Mouse (Mus musculus) CD4-positive naive resting alpha-beta T cell, adult 76 days (primary cell): Measurements from ENCODE around the gene Vmn1r28. TPM values are rescaled to one million over a fixed set of nuclear protein-coding genes. Genes with fewer than 3 reads are reported as not detected.

Experiments
- total RNA-seq: library from RNA; stranded (reverse); gene quantifications from one replicate; pipeline ENCODE4 v1.2.4, GENCODE M21; 2023

The Vmn1r28 gene
- total RNA-seq = not detected

GRCm38 (mm10) chr6:58261737-58262136 is at the start of gene Vmn1r28:
Gene Vmn1r28, plus strand, starts transcription at chr6:58262037.

GRCm38 (mm10) chr6:58218721-58219120 is 43.1 kb upstream of the Vmn1r28 start, which contains the start of gene Vmn1r27:
Gene Vmn1r27, minus strand, starts transcription at chr6:58218821.

GRCm38 (mm10) chr6:58301249-58301648 is 39.4 kb downstream of the Vmn1r28 start, which contains the start of gene Vmn1r29:
Gene Vmn1r29, plus strand, starts transcription at chr6:58301549.

Other genes with a start within 250 kb of the Vmn1r28 start
- gene Vmn1r26, start 246.9 kb upstream of the Vmn1r28 start, total RNA-seq = not detected
- gene Vmn1r27, start 43.2 kb upstream of the Vmn1r28 start, total RNA-seq = not detected
- not detected for gene Vmn1r29, start 39.5 kb downstream of the Vmn1r28 start, total RNA-seq
- not detected for gene Vmn1r30, start 181.3 kb downstream of the Vmn1r28 start, total RNA-seq
- gene Vmn1r31, start 213.3 kb downstream of the Vmn1r28 start, total RNA-seq = not detected